Mouse (Mus musculus): ENCODE measurements around the gene Zfyve21. TPM values are rescaled to one million over a fixed set of nuclear protein-coding genes. Genes with fewer than 3 reads are reported as not detected.

Gene Zfyve21
- polyA plus RNA-seq, 1 experiment from 2014 or later, result 131 TPM

GRCm38 (mm10) chr12:111872079-111872478, 58.1 kb downstream of the Zfyve21 start:
- Histone ChIP-seq H3K27me3 (ENCODE audit: control insufficient read depth, insufficient read depth, low read length) (no peaks in the 10 kb centered on the region), H3K36me3 (ENCODE audit: control insufficient read depth, insufficient read depth, low read length) (no peaks in the 10 kb centered on the region), H3K9me3 (replicated peaks; ENCODE audit: control insufficient read depth, low read length) (no peaks in the 10 kb centered on the region), H3K4me1 (ENCODE audit: control insufficient read depth, insufficient read depth, low read length) (no peaks in the 10 kb centered on the region), H3K4me3 (replicated peaks; ENCODE audit: low read length) (no peak overlapping the region), H3K27ac (ENCODE audit: low read length) (no peak overlapping the region), H3K4me2 (ENCODE audit: low read depth, low read length) (no peak overlapping the region), H3K9ac (ENCODE audit: low read length) (no peak overlapping the region)
- no peak for ATAC-seq (ENCODE audit: insufficient read depth, low FRiP score)
- WGBS, result 85% methylated on average over 5 of the region's 5 CpGs

- Histone ChIP-seq H3K27me3 (ENCODE audit: control insufficient read depth, insufficient read depth, low read length) (no peaks in the 10 kb centered on the region), H3K4me3 (replicated peaks; ENCODE audit: low read length) (no peak overlapping the region), H3K9ac (ENCODE audit: low read length) (no peak overlapping the region), H3K27ac (ENCODE audit: low read length) (no peak overlapping the region), H3K36me3 (ENCODE audit: control insufficient read depth, insufficient read depth, low read length) (no peaks in the 10 kb centered on the region), H3K4me1 (ENCODE audit: control insufficient read depth, insufficient read depth, low read length) (no peaks in the 10 kb centered on the region), H3K9me3 (replicated peaks; ENCODE audit: control insufficient read depth, low read length) (no peaks in the 10 kb centered on the region), H3K4me2 (ENCODE audit: low read depth, low read length) (no peak overlapping the region)
- 53% methylated on average over 1 of the region's 1 CpGs for WGBS
- no peak for ATAC-seq (ENCODE audit: insufficient read depth, low FRiP score)
Observed at GRCm38 (mm10) chr12:111874601-111875140, 60.7 kb downstream of the Zfyve21 start.

- Histone ChIP-seq H3K4me3 (replicated peaks; ENCODE audit: low read length) (no peak overlapping the region), H3K27me3 (ENCODE audit: control insufficient read depth, insufficient read depth, low read length) (no peaks in the 10 kb centered on the region), H3K27ac (ENCODE audit: low read length) (no peak overlapping the region), H3K4me2 (ENCODE audit: low read depth, low read length) (no peak overlapping the region), H3K9me3 (replicated peaks; ENCODE audit: control insufficient read depth, low read length) (no peaks in the 10 kb centered on the region), H3K9ac (ENCODE audit: low read length) (no peak overlapping the region), H3K36me3 (ENCODE audit: control insufficient read depth, insufficient read depth, low read length) (no peaks in the 10 kb centered on the region), H3K4me1 (ENCODE audit: control insufficient read depth, insufficient read depth, low read length) (no peaks in the 10 kb centered on the region)
- 80% methylated on average over 3 of the region's 3 CpGs for WGBS
- ATAC-seq (ENCODE audit: insufficient read depth, low FRiP score), result no peak
Observed at GRCm38 (mm10) chr12:111875499-111875898, 61.5 kb downstream of the Zfyve21 start.

GRCm38 (mm10) chr12:111878213-111878612, 64.2 kb downstream of the Zfyve21 start:
- WGBS, result 17% methylated on average over 3 of the region's 3 CpGs
- ATAC-seq (ENCODE audit: insufficient read depth, low FRiP score), result peak; percentile 50; the same call in 1 of the 2 replicates

More at GRCm38 (mm10) chr12:111878213-111878612, 64.2 kb downstream of the Zfyve21 start:
- no peak overlapping the region for H3K4me3 ChIP-seq (replicated peaks; ENCODE audit: low read length)
- H3K36me3 ChIP-seq (ENCODE audit: control insufficient read depth, insufficient read depth, low read length), result no peaks in the 10 kb centered on the region
- 0 out of 2 replicates have a peak, but pooled peaks cover 3% of the 10 kb centered on the region for H3K4me1 ChIP-seq (ENCODE audit: control insufficient read depth, insufficient read depth, low read length)
- H3K9me3 ChIP-seq (replicated peaks; ENCODE audit: control insufficient read depth, low read length), result no peaks in the 10 kb centered on the region
- H3K27ac ChIP-seq (ENCODE audit: low read length), result no peak overlapping the region
- H3K27me3 ChIP-seq (ENCODE audit: control insufficient read depth, insufficient read depth, low read length), result no peaks in the 10 kb centered on the region
- no peak overlapping the region for H3K4me2 ChIP-seq (ENCODE audit: low read depth, low read length)
- H3K9ac ChIP-seq (ENCODE audit: low read length), result no peak overlapping the region

Other genes starting within 250 kb of the Zfyve21 start
- gene Mark3, start 239.6 kb upstream of the Zfyve21 start, polyA plus RNA-seq (2015; fragmentation: Nextera tagmentation; extraction: Ambion mirVana), result 17.6 and 20.1 TPM in 2 replicates
- gene Ckb, start 141.8 kb upstream of the Zfyve21 start, polyA plus RNA-seq (2015; fragmentation: Nextera tagmentation; extraction: Ambion mirVana), result 698 and 764 TPM in 2 replicates
- 9.7 and 10.4 TPM in 2 replicates for gene Trmt61a, start 136.1 kb upstream of the Zfyve21 start, polyA plus RNA-seq (2015; fragmentation: Nextera tagmentation; extraction: Ambion mirVana)
- 49.3 and 51.6 TPM in 2 replicates for gene Bag5, start 100.9 kb upstream of the Zfyve21 start, polyA plus RNA-seq (2015; fragmentation: Nextera tagmentation; extraction: Ambion mirVana)
- 43.0 and 47.0 TPM in 2 replicates for gene Apopt1, start 100.9 kb upstream of the Zfyve21 start, polyA plus RNA-seq (2015; fragmentation: Nextera tagmentation; extraction: Ambion mirVana)
- 90.8 and 96.1 TPM in 2 replicates for gene Klc1, start 55.3 kb upstream of the Zfyve21 start, polyA plus RNA-seq (2015; fragmentation: Nextera tagmentation; extraction: Ambion mirVana)
- 6.9 and 9.9 TPM in 2 replicates for gene Xrcc3, start 297 bp upstream of the Zfyve21 start, polyA plus RNA-seq (2015; fragmentation: Nextera tagmentation; extraction: Ambion mirVana)
- 8.3 and 10.6 TPM in 2 replicates for gene Ppp1r13b, start 93.9 kb downstream of the Zfyve21 start, polyA plus RNA-seq (2015; fragmentation: Nextera tagmentation; extraction: Ambion mirVana)
- 648 and 711 TPM in 2 replicates for gene Atp5mpl, start 152.8 kb downstream of the Zfyve21 start, polyA plus RNA-seq (2015; fragmentation: Nextera tagmentation; extraction: Ambion mirVana)
- gene Tdrd9, start 157.4 kb downstream of the Zfyve21 start, polyA plus RNA-seq (2015; fragmentation: Nextera tagmentation; extraction: Ambion mirVana), result 0.13 and 0.14 TPM in 2 replicates
- gene Rd3l, start 167.1 kb downstream of the Zfyve21 start, polyA plus RNA-seq (2015; fragmentation: Nextera tagmentation; extraction: Ambion mirVana), result not detected in 2 replicates